Mouse (Mus musculus): ENCODE results near the gene Hgd. TPM values are rescaled to one million over a fixed set of nuclear protein-coding genes. Genes with fewer than 3 reads are reported as not detected.

The Hgd gene
- total RNA-seq, 1 experiment from 2014 or later: not detected

- no peak for ATAC-seq (replicated peaks in 1 of 2; ENCODE audit: insufficient read depth in 1 of 2, low FRiP score in 2 of 2, low TSS enrichment in 1 of 2, low read depth in 1 of 2, poor library complexity in 2 of 2, severe bottlenecking in 2 of 2)
Measured at GRCm38 (mm10) chr16:37572117-37572754, 7.7 kb upstream of the Hgd start.

GRCm38 (mm10) chr16:37573061-37573460 lies 6.9 kb upstream of the Hgd start:
- no peak for ATAC-seq (replicated peaks in 1 of 2; ENCODE audit: insufficient read depth in 1 of 2, low FRiP score in 2 of 2, low TSS enrichment in 1 of 2, low read depth in 1 of 2, poor library complexity in 2 of 2, severe bottlenecking in 2 of 2)

GRCm38 (mm10) chr16:37575325-37575724 lies 4.6 kb upstream of the Hgd start:
- ATAC-seq (replicated peaks in 1 of 2; ENCODE audit: insufficient read depth in 1 of 2, low FRiP score in 2 of 2, low TSS enrichment in 1 of 2, low read depth in 1 of 2, poor library complexity in 2 of 2, severe bottlenecking in 2 of 2): no peak

GRCm38 (mm10) chr16:37579591-37579990 lies 362 bp upstream of the Hgd start:
- ATAC-seq (replicated peaks in 1 of 2; ENCODE audit: insufficient read depth in 1 of 2, low FRiP score in 2 of 2, low TSS enrichment in 1 of 2, low read depth in 1 of 2, poor library complexity in 2 of 2, severe bottlenecking in 2 of 2): no peak

DNA sequence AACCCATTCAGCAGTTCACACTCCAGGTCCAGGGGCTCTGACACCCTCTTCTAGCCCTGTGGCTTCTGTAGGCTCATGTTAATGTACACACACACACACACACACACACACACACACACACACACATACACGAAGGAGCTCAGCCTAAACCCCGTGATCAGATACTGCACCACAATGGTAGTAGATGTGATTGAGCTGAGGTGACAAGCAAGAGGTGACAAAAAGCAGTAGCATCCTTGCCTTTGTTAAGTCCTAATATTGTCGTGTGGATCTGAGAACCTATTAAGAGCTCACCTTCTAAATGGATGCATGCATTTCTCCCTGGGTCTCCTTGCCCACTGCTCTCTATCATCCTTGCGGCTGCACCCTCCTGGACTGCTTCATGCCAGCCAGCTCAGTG lies 698 bp downstream of the Hgd start:
- ATAC-seq (replicated peaks in 1 of 2; ENCODE audit: insufficient read depth in 1 of 2, low FRiP score in 2 of 2, low TSS enrichment in 1 of 2, low read depth in 1 of 2, poor library complexity in 2 of 2, severe bottlenecking in 2 of 2): no peak

DNA sequence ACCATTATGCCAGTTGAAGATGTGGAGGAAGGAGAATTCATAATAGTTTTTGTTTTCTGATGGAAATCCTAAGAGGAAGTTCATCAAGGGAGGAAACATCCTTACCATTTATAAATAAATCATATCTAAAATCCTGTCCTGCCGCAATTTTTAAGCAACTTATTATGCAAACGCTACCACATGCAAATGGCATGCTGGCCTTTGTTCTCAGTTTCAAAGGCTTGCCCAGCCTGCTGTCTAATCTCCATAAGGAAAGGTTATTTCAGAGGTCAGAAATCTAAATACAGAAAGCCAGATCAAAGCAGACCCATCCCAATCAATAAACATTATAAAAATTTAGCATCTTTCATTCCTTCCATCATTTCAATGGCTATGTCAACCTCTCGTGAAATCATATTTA lies 1.9 kb downstream of the Hgd start:
- no peak for ATAC-seq (replicated peaks in 1 of 2; ENCODE audit: insufficient read depth in 1 of 2, low FRiP score in 2 of 2, low TSS enrichment in 1 of 2, low read depth in 1 of 2, poor library complexity in 2 of 2, severe bottlenecking in 2 of 2)

- no peak for ATAC-seq (replicated peaks in 1 of 2; ENCODE audit: insufficient read depth in 1 of 2, low FRiP score in 2 of 2, low TSS enrichment in 1 of 2, low read depth in 1 of 2, poor library complexity in 2 of 2, severe bottlenecking in 2 of 2)
Measured at GRCm38 (mm10) chr16:37583306-37583705, 3.4 kb downstream of the Hgd start.

DNA sequence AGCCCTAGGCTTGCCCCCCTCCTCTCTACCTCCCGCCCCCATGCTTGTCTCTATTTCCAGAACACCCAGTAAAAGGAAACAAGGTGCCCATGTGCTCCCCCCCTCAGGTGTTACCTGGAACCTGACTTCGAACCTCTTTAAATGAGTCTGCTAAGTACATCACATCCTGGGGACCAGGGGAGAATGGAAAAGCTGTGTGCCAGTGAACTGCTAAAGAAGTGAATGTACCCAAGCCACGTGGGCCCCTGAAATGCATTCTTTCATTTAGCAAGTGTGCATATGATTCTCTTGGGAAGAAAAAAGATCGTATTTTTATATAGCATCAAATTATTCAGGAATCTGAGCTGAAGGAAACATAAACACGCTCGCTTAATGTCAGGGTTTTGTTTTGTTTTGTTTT lies 3.8 kb downstream of the Hgd start:
- no peak for ATAC-seq (replicated peaks in 1 of 2; ENCODE audit: insufficient read depth in 1 of 2, low FRiP score in 2 of 2, low TSS enrichment in 1 of 2, low read depth in 1 of 2, poor library complexity in 2 of 2, severe bottlenecking in 2 of 2)

DNA sequence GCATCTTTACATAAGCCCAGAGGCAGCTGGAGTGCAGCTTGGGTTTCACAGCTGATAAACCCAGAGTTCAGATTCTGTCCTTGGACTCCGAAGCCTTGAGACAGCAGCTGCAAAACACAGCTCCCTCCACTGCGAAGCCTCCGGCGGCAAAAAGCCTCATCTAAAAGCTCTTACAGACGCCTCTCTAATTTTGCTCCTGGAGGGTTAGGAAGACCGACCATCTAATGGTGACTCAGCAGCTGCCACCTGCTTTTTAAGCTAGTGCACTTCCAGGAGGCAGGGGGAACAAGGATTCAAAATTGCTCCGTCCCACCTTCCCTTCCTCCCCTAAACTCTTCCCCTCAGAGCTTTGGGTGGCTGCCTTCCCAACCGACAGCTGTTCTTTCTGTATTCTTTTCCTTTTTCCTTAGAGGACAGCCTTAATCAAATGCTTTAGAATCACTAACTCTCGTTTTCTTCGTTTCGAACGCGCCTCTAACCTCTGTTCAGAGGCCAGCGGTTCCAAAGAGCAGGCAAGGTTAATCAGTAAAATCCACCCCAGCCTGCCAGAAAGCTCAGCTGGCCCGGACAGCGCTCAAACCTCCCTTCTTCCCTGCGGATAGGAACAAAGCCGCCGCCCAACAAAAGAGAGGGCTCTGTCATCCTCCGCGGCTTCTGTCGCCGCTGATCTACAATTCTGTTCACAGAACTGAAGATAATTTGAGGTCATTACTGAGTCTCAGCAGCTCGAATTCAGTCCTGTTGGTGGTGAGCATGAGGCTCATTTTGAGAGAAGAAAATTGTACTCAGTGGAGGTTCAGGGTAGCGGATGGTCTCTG lies 4.5 kb downstream of the Hgd start:
- ATAC-seq (replicated peaks in 1 of 2; ENCODE audit: insufficient read depth in 1 of 2, low FRiP score in 2 of 2, low TSS enrichment in 1 of 2, low read depth in 1 of 2, poor library complexity in 2 of 2, severe bottlenecking in 2 of 2): peak; percentile 62 to 72

DNA sequence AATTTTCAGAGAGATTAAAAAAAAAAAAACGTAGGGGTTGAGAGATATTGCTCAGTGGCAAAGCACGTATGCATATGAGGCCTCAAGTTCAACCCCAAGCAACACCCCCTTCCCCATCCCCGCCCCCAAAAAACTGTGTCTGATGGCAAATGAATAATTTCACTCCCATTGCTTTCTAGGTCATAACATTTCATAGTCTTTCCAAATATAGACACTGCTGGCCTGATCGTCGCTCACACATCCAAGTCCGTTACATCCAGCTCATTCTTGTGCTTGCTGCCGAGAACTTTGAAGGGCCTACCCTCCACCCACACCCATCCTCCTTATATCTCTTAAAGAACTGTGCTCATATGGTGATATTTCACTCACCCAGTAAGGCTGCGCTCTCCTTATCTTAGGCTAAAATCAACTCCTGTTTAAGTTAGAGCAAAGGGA lies 5.2 kb downstream of the Hgd start:
- ATAC-seq (replicated peaks in 1 of 2; ENCODE audit: insufficient read depth in 1 of 2, low FRiP score in 2 of 2, low TSS enrichment in 1 of 2, low read depth in 1 of 2, poor library complexity in 2 of 2, severe bottlenecking in 2 of 2): no peak

DNA sequence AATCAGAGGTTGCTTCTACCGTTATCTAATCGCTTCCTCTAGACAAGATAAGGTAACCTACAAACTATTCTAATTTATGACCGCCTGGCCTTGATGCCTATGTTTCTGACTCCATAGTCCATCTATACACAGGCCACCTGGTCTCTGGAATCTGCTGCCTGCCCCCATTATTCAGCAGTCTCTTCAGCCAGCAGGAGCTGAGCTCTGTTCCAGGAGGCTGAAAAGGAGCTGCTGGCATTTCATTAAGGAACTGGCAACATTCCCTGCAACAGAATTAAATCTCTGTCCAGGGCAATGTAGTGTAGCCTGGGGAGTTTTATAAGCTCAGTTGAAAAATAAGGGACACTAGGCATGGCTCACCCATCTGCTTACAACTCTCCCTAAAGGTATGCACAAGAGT lies 11.0 kb downstream of the Hgd start:
- ATAC-seq (replicated peaks in 1 of 2; ENCODE audit: insufficient read depth in 1 of 2, low FRiP score in 2 of 2, low TSS enrichment in 1 of 2, low read depth in 1 of 2, poor library complexity in 2 of 2, severe bottlenecking in 2 of 2): no peak

DNA sequence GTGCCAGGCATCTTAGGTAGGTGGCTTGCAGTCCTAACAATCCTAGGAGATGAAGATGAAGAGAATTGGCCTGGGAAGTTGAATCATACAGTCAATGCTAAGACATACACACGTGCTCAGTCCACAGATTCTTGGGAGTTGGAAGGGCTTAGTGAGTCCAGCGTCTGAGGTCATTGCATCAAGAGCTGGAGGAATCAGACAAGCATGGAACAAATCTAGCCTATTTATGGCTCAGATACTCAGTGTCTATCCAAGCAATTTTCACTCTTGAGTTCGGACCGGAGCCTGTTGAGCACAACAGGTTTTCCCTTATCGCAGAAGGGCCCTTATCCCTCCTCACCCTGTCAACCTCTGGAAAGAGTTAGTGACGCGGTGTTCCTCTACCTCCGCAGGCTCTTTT lies 11.6 kb downstream of the Hgd start:
- ATAC-seq (replicated peaks in 1 of 2; ENCODE audit: insufficient read depth in 1 of 2, low FRiP score in 2 of 2, low TSS enrichment in 1 of 2, low read depth in 1 of 2, poor library complexity in 2 of 2, severe bottlenecking in 2 of 2): no peak

GRCm38 (mm10) chr16:37597412-37597811 lies 17.5 kb downstream of the Hgd start:
- no peak for ATAC-seq (replicated peaks in 1 of 2; ENCODE audit: insufficient read depth in 1 of 2, low FRiP score in 2 of 2, low TSS enrichment in 1 of 2, low read depth in 1 of 2, poor library complexity in 2 of 2, severe bottlenecking in 2 of 2)

DNA sequence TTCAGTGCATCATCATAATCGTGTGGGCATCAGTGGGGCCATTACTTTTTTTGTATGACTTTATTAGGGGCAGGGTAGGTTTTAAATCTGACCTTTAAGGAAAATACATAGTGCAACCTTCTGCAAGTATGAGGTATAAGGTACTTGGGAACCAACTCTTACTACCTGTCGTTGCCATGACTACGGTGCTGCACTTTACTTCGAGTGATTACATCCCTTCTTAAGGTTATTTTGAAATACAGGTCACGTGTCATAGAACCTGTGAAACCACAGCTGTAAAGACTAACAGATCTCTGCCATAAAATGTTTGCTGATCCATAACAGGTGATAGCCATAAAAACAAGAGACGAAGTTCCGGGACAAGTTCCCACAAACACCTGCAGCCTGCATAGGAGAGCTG lies 18.5 kb downstream of the Hgd start:
- ATAC-seq (replicated peaks in 1 of 2; ENCODE audit: insufficient read depth in 1 of 2, low FRiP score in 2 of 2, low TSS enrichment in 1 of 2, low read depth in 1 of 2, poor library complexity in 2 of 2, severe bottlenecking in 2 of 2): no peak

GRCm38 (mm10) chr16:37599326-37599725 lies 19.4 kb downstream of the Hgd start:
- no peak for ATAC-seq (replicated peaks in 1 of 2; ENCODE audit: insufficient read depth in 1 of 2, low FRiP score in 2 of 2, low TSS enrichment in 1 of 2, low read depth in 1 of 2, poor library complexity in 2 of 2, severe bottlenecking in 2 of 2)

- no peak for ATAC-seq (replicated peaks in 1 of 2; ENCODE audit: insufficient read depth in 1 of 2, low FRiP score in 2 of 2, low TSS enrichment in 1 of 2, low read depth in 1 of 2, poor library complexity in 2 of 2, severe bottlenecking in 2 of 2)
Measured at GRCm38 (mm10) chr16:37603431-37603830, 23.5 kb downstream of the Hgd start.

DNA sequence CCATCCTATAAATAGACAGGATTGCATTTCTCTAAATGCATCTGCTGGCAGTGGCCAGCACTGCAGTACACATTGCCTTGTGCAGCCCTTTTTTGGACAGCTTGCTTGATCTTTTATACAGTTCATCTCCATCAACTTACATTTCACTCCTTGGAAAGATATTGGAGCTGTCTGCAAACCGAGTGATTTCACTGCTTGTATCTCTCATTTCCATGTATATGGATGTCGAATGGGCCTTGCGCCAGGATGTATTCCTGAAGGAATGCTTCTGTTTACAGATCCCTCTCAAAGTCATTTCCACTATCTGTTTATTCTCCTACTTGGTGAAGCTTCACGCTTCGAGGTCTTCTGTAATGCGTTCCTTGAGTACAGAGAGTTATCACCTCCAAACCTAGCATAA lies 24.3 kb downstream of the Hgd start:
- ATAC-seq (replicated peaks in 1 of 2; ENCODE audit: insufficient read depth in 1 of 2, low FRiP score in 2 of 2, low TSS enrichment in 1 of 2, low read depth in 1 of 2, poor library complexity in 2 of 2, severe bottlenecking in 2 of 2): no peak

DNA sequence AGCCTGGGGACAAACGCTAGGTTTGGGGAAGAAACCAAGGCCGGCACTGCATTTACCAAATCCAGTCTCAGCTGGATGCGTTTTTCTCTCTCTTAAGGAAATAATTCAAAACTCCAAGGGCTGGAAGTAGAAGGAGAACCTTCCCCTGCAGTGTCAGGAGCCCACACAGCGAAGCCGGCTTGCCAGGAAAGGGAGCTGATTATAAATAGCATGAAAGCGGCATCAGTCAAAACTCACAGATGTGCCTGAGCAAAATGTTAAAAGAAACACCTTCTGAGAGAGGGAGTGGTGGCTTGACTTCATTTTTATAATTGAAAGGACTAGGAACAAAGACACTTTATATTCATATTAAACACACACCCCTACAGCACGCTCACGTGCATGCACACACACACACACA lies 30.4 kb downstream of the Hgd start:
- ATAC-seq (replicated peaks in 1 of 2; ENCODE audit: insufficient read depth in 1 of 2, low FRiP score in 2 of 2, low TSS enrichment in 1 of 2, low read depth in 1 of 2, poor library complexity in 2 of 2, severe bottlenecking in 2 of 2): no peak

- ATAC-seq (replicated peaks in 1 of 2; ENCODE audit: insufficient read depth in 1 of 2, low FRiP score in 2 of 2, low TSS enrichment in 1 of 2, low read depth in 1 of 2, poor library complexity in 2 of 2, severe bottlenecking in 2 of 2): no peak
Measured at GRCm38 (mm10) chr16:37611072-37611471, 31.1 kb downstream of the Hgd start.

Measured in hematopoietic stem cell, adult 5-6 weeks (primary cell).